Mouse (Mus musculus): ENCODE measurements around the gene Adamts6. TPM values are rescaled to one million over a fixed set of nuclear protein-coding genes. Genes with fewer than 3 reads are reported as not detected.

The Adamts6 gene
- 2.0 and 2.5 TPM in 2 replicates for polyA plus RNA-seq (2014; fragmentation: Nextera tagmentation; extraction: Ambion mirVana)

DNA sequence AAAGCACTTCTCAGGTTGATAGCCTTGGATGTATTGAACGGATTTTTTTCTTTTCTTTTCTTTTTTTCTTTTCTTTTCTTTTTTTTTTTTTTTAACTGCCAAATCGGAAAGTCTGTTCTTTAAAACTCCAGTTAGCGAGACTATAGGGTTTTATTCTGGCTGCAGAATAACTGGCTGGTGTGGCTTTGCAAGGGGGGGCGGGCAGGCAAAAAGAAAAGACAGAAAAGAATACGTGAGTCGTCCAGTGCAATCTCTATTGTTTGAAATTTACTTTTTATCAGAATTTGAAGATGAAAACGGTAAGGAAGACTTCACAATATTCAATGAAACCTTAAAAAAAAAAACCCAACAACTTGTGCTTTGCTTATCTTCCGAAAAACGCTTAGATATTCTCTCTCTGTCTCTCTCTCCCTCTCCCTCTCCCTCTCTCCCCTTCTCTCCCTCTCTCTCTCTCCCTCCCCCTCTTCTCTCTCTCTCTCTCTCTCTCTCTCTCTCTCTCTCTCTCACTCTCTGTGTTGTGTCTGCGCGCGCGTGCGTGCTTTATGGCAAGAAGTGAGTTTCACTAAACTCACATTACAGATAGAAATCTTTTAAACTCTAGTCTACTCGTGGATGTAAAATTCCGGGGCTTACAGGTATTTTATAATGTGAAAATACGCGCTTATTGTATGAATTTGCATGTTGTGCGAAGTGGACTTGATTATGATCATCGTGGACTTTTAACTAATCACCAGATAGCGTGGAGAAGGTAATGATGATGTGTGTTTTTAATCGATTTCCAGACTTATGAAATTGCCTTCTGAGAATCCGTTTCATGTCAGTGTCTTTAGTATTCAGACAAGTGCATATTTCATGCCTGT is at the start of gene Adamts6:
Gene Adamts6 (plus strand): TSS at position 470 of the 860 bp plus-strand sequence.
- no peaks in the 10 kb centered on the region for H3K36me3 ChIP-seq (replicated peaks; ENCODE audit: control insufficient read depth, insufficient read depth)
- peak within 1 kb of the TSS; percentile 41 for H3K4me3 ChIP-seq (replicated peaks; ENCODE audit: low read length)
- DNase-seq (ENCODE audit: low spot score) (peak; percentile 39), ATAC-seq (ENCODE audit: low FRiP score) (no peak)
- no peaks in the 10 kb centered on the region for H3K9me3 ChIP-seq (ENCODE audit: control insufficient read depth, low read length)
- no peaks in the 10 kb centered on the region for H3K27me3 ChIP-seq (ENCODE audit: control insufficient read depth, insufficient read depth, low read length)
- H3K27ac ChIP-seq, result peak within 1 kb of the TSS; percentile 62; the same call in 1 of the 2 replicates
- H3K9ac ChIP-seq, result peak within 1 kb of the TSS; percentile 43
- under 1% methylated on average over 23 of the region's 23 CpGs for WGBS
- H3K4me1 ChIP-seq (replicated peaks; ENCODE audit: control insufficient read depth, insufficient read depth, low read length), result peaks cover 7% of the 10 kb centered on the region; the same call in 1 of the 2 replicates
- peak within 1 kb of the TSS; percentile 77 for H3K4me2 ChIP-seq (replicated peaks)

DNA sequence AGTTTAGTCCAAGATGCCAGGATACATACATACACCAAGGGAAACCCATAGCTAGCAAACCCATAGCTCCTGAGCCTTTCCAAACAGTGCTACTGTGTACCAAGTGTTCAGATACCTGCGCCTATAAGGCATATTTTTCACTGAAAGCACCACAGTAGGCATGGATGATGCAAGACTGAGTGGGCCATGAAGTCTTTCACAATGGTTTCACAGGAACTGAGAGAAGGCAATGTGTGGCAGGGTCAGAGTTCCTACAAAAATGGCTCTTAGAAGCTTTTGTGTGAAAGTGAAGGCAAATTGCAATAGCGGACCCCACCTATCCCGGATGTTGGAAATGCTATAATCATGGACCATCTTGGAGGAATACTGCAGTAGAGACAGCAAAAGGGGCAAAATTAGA is 28.6 kb upstream of the Adamts6 start:
- no peaks in the 10 kb centered on the region for H3K36me3 ChIP-seq (replicated peaks; ENCODE audit: control insufficient read depth, insufficient read depth)
- no peak for DNase-seq (ENCODE audit: low spot score)
- H3K4me3 ChIP-seq (replicated peaks; ENCODE audit: low read length), result no peak overlapping the region
- no peak for ATAC-seq (ENCODE audit: low FRiP score)
- no peak overlapping the region for H3K27ac ChIP-seq
- no peaks in the 10 kb centered on the region for H3K4me1 ChIP-seq (replicated peaks; ENCODE audit: control insufficient read depth, insufficient read depth, low read length)
- H3K9me3 ChIP-seq (ENCODE audit: control insufficient read depth, low read length), result no peaks in the 10 kb centered on the region
- no peak overlapping the region for H3K4me2 ChIP-seq (replicated peaks)
- no peak overlapping the region for H3K9ac ChIP-seq
- 95% methylated on average over 3 of the region's 3 CpGs for WGBS
- H3K27me3 ChIP-seq (ENCODE audit: control insufficient read depth, insufficient read depth, low read length), result no peaks in the 10 kb centered on the region

DNA sequence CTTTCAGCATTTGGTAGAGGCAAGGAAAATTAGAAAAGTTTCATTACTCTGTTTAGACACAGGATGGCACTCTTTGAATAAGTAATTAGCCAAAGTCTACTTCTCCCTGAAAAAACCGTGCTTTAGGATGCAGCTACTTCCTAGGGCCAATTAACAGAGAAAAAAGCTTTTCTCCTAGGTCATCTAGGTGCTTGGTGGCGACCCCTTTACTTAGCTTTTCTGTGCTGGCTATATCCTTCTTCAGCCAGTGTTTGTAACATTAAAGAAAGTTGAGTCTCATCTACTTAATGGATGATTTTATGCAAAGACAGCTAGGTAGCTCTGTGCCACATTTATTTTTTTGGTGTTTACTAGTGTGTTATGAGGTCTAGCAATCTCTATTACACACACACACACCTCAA is 2.6 kb upstream of the Adamts6 start:
- no peaks in the 10 kb centered on the region for H3K27me3 ChIP-seq (ENCODE audit: control insufficient read depth, insufficient read depth, low read length)
- H3K27ac ChIP-seq, result no peak overlapping the region
- H3K4me3 ChIP-seq (replicated peaks; ENCODE audit: low read length), result no peak overlapping the region
- DNase-seq (ENCODE audit: low spot score) (peak; percentile 78), ATAC-seq (ENCODE audit: low FRiP score) (no peak; the same call in 1 of the 2 replicates)
- WGBS, result 6% methylated on average over 2 of the region's 2 CpGs
- H3K9me3 ChIP-seq (ENCODE audit: control insufficient read depth, low read length), result no peaks in the 10 kb centered on the region
- H3K4me1 ChIP-seq (replicated peaks; ENCODE audit: control insufficient read depth, insufficient read depth, low read length), result peaks cover 7% of the 10 kb centered on the region; the same call in 1 of the 2 replicates
- no peaks in the 10 kb centered on the region for H3K36me3 ChIP-seq (replicated peaks; ENCODE audit: control insufficient read depth, insufficient read depth)
- H3K9ac ChIP-seq, result no peak overlapping the region
- H3K4me2 ChIP-seq (replicated peaks), result peak overlapping the region; percentile 77

DNA sequence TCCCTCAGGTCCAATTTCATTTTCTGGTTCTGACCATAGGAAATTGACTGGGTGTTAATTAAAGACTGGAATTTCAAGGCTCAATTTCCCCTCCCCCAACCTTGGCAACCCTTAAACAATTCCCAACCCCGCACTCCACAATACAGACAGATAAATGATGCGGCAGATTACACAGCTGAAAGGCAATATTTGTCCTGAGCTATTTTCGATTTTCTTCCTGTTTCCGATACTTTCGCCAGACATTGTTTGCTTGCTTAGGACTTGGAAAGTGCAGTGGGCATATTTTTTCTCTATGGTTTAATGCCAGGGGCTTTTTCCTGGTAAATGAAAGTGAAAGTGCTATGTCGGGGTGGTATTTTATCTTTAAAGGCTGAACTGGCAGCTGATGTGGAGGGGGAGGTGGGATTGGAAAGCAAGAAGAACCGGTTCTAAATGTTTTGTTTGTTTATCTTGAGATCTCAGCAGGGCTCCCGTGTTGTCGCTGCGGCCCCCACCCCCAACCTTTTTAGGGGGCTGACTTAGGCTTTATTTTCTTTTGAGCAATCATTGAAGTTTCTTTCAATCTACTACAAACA is 1.8 kb upstream of the Adamts6 start:
- H3K4me3 ChIP-seq (replicated peaks; ENCODE audit: low read length), result peak overlapping the region; percentile 41
- peaks cover 7% of the 10 kb centered on the region; the same call in 1 of the 2 replicates for H3K4me1 ChIP-seq (replicated peaks; ENCODE audit: control insufficient read depth, insufficient read depth, low read length)
- H3K4me2 ChIP-seq (replicated peaks), result peak overlapping the region; percentile 77
- ATAC-seq (ENCODE audit: low FRiP score), result no peak
- WGBS, result 1% methylated on average over 10 of the region's 10 CpGs
- no peaks in the 10 kb centered on the region for H3K36me3 ChIP-seq (replicated peaks; ENCODE audit: control insufficient read depth, insufficient read depth)
- peak overlapping the region; percentile 62 for H3K27ac ChIP-seq
- DNase-seq (ENCODE audit: low spot score), result peak; percentile 51
- no peaks in the 10 kb centered on the region for H3K9me3 ChIP-seq (ENCODE audit: control insufficient read depth, low read length)
- no peaks in the 10 kb centered on the region for H3K27me3 ChIP-seq (ENCODE audit: control insufficient read depth, insufficient read depth, low read length)
- peak overlapping the region; percentile 50 for H3K9ac ChIP-seq

DNA sequence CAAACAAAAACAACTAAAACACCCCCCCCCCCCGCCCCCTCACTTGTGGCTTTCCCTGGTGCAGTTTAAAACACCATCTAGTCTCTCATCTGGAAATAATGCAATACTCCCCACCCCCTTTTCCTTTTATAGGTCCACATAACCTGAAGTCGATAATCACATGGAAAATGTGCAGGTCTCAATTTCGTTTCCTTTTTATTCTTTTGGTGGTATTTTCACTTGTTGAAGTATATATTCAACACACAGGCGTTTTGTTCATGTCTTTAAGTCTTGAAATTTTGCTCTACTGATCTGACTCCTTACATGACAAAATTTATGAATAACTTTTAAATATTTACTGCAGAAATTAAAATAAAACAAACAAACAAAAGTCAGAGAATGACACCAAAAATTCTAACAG is 1.3 kb upstream of the Adamts6 start:
- DNase-seq (ENCODE audit: low spot score) (peak; percentile 32), ATAC-seq (ENCODE audit: low FRiP score) (no peak)
- Histone ChIP-seq H3K9me3 (ENCODE audit: control insufficient read depth, low read length) (no peaks in the 10 kb centered on the region), H3K9ac (peak overlapping the region; percentile 50), H3K27me3 (ENCODE audit: control insufficient read depth, insufficient read depth, low read length) (no peaks in the 10 kb centered on the region), H3K36me3 (replicated peaks; ENCODE audit: control insufficient read depth, insufficient read depth) (no peaks in the 10 kb centered on the region), H3K27ac (peak overlapping the region; percentile 62), H3K4me1 (replicated peaks; ENCODE audit: control insufficient read depth, insufficient read depth, low read length) (peaks cover 7% of the 10 kb centered on the region; the same call in 1 of the 2 replicates), H3K4me3 (replicated peaks; ENCODE audit: low read length) (peak overlapping the region; percentile 41), H3K4me2 (replicated peaks) (peak overlapping the region; percentile 77)
- WGBS, result 1% methylated on average over 4 of the region's 4 CpGs

DNA sequence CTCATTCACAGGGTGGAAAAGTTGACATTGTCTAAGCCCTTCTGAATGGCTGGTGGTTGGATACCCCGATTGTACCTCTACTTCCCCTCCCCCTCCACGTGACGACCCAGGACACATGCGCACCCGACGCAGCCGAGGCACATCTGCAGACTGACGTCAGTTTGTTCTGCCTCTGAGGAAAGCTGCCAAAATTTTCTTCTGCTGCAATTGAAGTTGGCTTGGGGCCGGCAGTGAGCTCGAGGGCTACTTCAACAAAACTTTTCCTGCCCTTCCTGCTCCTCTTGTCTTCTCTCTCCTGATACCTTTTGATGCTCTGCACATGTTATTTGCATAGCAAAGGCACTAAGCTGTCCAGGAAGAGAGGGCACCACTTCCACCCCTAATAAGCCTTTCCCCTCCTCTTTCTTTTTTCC is 732 bp upstream of the Adamts6 start:
- no peaks in the 10 kb centered on the region for H3K36me3 ChIP-seq (replicated peaks; ENCODE audit: control insufficient read depth, insufficient read depth)
- DNase-seq (ENCODE audit: low spot score), result peak; percentile 89
- no peaks in the 10 kb centered on the region for H3K27me3 ChIP-seq (ENCODE audit: control insufficient read depth, insufficient read depth, low read length)
- ATAC-seq (ENCODE audit: low FRiP score), result peak; percentile 96
- H3K4me3 ChIP-seq (replicated peaks; ENCODE audit: low read length), result peak overlapping the region; percentile 41
- no peaks in the 10 kb centered on the region for H3K9me3 ChIP-seq (ENCODE audit: control insufficient read depth, low read length)
- peak overlapping the region; percentile 43 for H3K9ac ChIP-seq
- peak overlapping the region; percentile 62; the same call in 1 of the 2 replicates for H3K27ac ChIP-seq
- WGBS, result 0% methylated on average over 10 of the region's 10 CpGs
- H3K4me2 ChIP-seq (replicated peaks), result peak overlapping the region; percentile 77
- H3K4me1 ChIP-seq (replicated peaks; ENCODE audit: control insufficient read depth, insufficient read depth, low read length), result peaks cover 7% of the 10 kb centered on the region; the same call in 1 of the 2 replicates

DNA sequence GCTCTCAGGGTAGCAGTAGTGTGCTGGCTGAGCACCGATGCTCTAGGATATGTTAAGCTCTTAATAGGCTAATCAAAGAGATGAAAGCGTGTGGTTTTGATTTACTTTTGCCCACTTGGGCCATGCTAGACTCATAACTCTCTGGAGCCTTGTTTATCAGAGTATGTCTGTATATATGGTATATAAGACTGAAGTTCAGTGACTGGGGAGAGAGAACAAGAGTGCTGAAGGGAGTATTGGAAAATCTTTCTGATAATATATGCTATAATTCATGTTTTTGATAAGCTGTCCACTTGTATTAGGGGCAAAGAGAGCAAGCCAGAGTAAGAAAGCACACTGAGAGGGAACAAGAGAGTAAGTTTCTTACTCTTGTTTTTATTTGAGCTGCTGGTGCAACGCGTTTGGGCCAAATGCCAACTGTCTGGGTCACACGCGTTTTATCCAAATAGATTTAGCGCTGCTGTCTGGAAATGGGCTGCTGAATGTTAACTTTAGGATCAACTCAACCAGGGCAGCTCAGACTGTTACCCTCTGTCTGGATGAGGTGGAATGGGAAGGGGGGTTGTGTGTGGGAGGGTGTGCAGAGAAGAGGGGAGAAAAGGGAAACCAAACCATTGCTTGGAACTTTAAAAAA is 708 bp downstream of the Adamts6 start:
- Histone ChIP-seq H3K4me1 (replicated peaks; ENCODE audit: control insufficient read depth, insufficient read depth, low read length) (peaks cover 7% of the 10 kb centered on the region; the same call in 1 of the 2 replicates), H3K27ac (peak overlapping the region; percentile 11; the same call in 1 of the 2 replicates), H3K4me2 (replicated peaks) (peak overlapping the region; percentile 77), H3K27me3 (ENCODE audit: control insufficient read depth, insufficient read depth, low read length) (no peaks in the 10 kb centered on the region), H3K4me3 (replicated peaks; ENCODE audit: low read length) (peak overlapping the region; percentile 41), H3K9ac (peak overlapping the region; percentile 43; the same call in 1 of the 2 replicates), H3K36me3 (replicated peaks; ENCODE audit: control insufficient read depth, insufficient read depth) (no peaks in the 10 kb centered on the region), H3K9me3 (ENCODE audit: control insufficient read depth, low read length) (no peaks in the 10 kb centered on the region)
- ATAC-seq (ENCODE audit: low FRiP score) (peak; percentile 47; the same call in 1 of the 2 replicates), DNase-seq (ENCODE audit: low spot score) (peak; percentile 68)
- under 1% methylated on average over 7 of the region's 7 CpGs for WGBS

DNA sequence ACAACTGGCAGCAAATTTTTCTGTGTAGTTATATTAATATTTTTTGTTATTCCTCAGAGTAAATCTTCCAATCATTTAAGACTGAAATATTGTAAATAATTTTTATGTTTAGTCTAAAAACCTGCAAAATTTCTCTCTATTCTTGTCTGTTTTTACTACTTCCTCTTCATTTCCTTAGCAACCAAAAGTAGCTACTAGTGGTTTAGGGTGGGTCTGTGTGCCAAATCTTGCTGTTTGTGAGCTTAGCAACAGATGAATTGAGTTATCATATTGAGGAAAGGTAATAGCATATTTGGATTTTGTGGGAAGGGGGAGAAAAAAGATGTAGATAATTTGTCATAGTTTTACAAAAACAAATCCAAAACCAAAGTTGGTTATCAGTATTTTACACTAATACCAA is 1.5 kb downstream of the Adamts6 start:
- ATAC-seq (ENCODE audit: low FRiP score) (no peak), DNase-seq (ENCODE audit: low spot score) (no peak)
- H3K27me3 ChIP-seq (ENCODE audit: control insufficient read depth, insufficient read depth, low read length), result no peaks in the 10 kb centered on the region
- H3K4me2 ChIP-seq (replicated peaks), result peak overlapping the region; percentile 77
- H3K9ac ChIP-seq, result no peak overlapping the region
- H3K4me3 ChIP-seq (replicated peaks; ENCODE audit: low read length), result peak overlapping the region; percentile 41; the same call in 1 of the 2 replicates
- H3K9me3 ChIP-seq (ENCODE audit: control insufficient read depth, low read length), result no peaks in the 10 kb centered on the region
- no peaks in the 10 kb centered on the region for H3K36me3 ChIP-seq (replicated peaks; ENCODE audit: control insufficient read depth, insufficient read depth)
- no peak overlapping the region for H3K27ac ChIP-seq
- H3K4me1 ChIP-seq (replicated peaks; ENCODE audit: control insufficient read depth, insufficient read depth, low read length), result peaks cover 7% of the 10 kb centered on the region; the same call in 1 of the 2 replicates

DNA sequence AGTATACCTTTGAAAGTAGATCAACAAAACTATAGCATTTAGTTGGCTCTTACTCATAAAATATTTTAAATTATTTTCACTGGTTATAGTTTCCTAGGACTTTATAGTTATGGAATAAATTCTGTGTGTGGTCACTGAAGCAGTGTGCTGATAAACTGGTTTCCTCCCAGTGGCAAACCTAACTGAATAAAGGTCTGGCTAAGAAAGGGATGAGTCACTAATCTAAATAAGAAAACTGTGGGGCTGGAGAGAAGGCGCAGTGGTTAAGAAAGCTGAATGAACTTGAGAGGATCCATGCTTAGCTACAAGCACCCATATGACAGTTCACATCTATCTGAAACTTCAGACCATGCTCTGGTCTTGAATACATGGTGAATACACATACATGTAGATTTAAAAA is 7.8 kb downstream of the Adamts6 start:
- H3K27ac ChIP-seq, result no peak overlapping the region

More for the DNA sequence above, 7.8 kb downstream of the Adamts6 start:
- no peak overlapping the region for H3K4me2 ChIP-seq (replicated peaks)
- no peaks in the 10 kb centered on the region for H3K36me3 ChIP-seq (replicated peaks; ENCODE audit: control insufficient read depth, insufficient read depth)
- no peak for ATAC-seq (ENCODE audit: low FRiP score)
- no peak overlapping the region for H3K9ac ChIP-seq
- H3K4me1 ChIP-seq (replicated peaks; ENCODE audit: control insufficient read depth, insufficient read depth, low read length), result no peaks in the 10 kb centered on the region
- no peaks in the 10 kb centered on the region for H3K9me3 ChIP-seq (ENCODE audit: control insufficient read depth, low read length)
- WGBS, result 84% methylated on average over 1 of the region's 1 CpGs
- no peak for DNase-seq (ENCODE audit: low spot score)
- no peak overlapping the region for H3K4me3 ChIP-seq (replicated peaks; ENCODE audit: low read length)
- no peaks in the 10 kb centered on the region for H3K27me3 ChIP-seq (ENCODE audit: control insufficient read depth, insufficient read depth, low read length)
